Mouse (Mus musculus) heart, postnatal 0 days (tissue): ENCODE data around the gene Mypop.

Experiments
- CTCF ChIP-seq: IDR thresholded peaks from 2 replicates; pipeline ENCODE4 v1.5.1; 2016; ENCODE audit warnings: antibody characterized with exemption, control low read depth, low read depth
- EP300 ChIP-seq: IDR thresholded peaks from 2 replicates; pipeline ENCODE4 v1.6.1; 2016; ENCODE audit warnings: antibody characterized with exemption, low read depth

- TF ChIP-seq EP300 = no peak
- no peak for TF ChIP-seq CTCF
Measured at GRCm38 (mm10) chr7:19046286-19047069, 55.4 kb downstream of the Mypop start.
